Mouse (Mus musculus): ENCODE results near the gene Atp5d. TPM values are rescaled to one million over a fixed set of nuclear protein-coding genes. Genes with fewer than 3 reads are reported as not detected.

Atp5d gene
- polyA plus RNA-seq, 1 experiment from 2014 or later: 498 TPM

GRCm38 (mm10) chr10:80153713-80154112, 15.3 kb downstream of the Atp5d start:
- Histone ChIP-seq H3K4me3 (peak overlapping the region; percentile 95), H3K4me1 (peaks cover 79% of the 10 kb centered on the region), H3K27ac (peak overlapping the region; percentile 99), H3K27me3 (ENCODE audit: poor library complexity, severe bottlenecking) (no peaks in the 10 kb centered on the region), H3K36me3 (replicated peaks) (peaks cover 91% of the 10 kb centered on the region), H3K9me3 (no peaks in the 10 kb centered on the region)
- no peak for DNase-seq (ENCODE audit: extremely low spot score, low spot score)
- WGBS: 89% methylated on average over 19 of the region's 19 CpGs

GRCm38 (mm10) chr10:80154384-80154783, 16.0 kb downstream of the Atp5d start:
- WGBS: 89% methylated on average over 7 of the region's 7 CpGs
- no peaks in the 10 kb centered on the region for H3K27me3 ChIP-seq (ENCODE audit: poor library complexity, severe bottlenecking)
- H3K36me3 ChIP-seq (replicated peaks): peaks cover 92% of the 10 kb centered on the region
- peaks cover 86% of the 10 kb centered on the region for H3K4me1 ChIP-seq
- H3K27ac ChIP-seq: no peak overlapping the region
- DNase-seq (ENCODE audit: extremely low spot score, low spot score): no peak
- no peaks in the 10 kb centered on the region for H3K9me3 ChIP-seq
- H3K4me3 ChIP-seq: peak overlapping the region; percentile 95

GRCm38 (mm10) chr10:80155277-80155676, 16.8 kb downstream of the Atp5d start:
- peak overlapping the region; percentile 48 for H3K27ac ChIP-seq
- peaks cover 85% of the 10 kb centered on the region for H3K36me3 ChIP-seq (replicated peaks)
- 44% methylated on average over 1 of the region's 1 CpGs for WGBS

GRCm38 (mm10) chr10:80156002-80156751, 17.7 kb downstream of the Atp5d start:
- Histone ChIP-seq H3K4me3 (peak overlapping the region; percentile 21), H3K27ac (peak overlapping the region; percentile 22; the same call in 1 of the 2 replicates), H3K9me3 (no peaks in the 10 kb centered on the region), H3K36me3 (replicated peaks) (peaks cover 76% of the 10 kb centered on the region), H3K4me1 (peaks cover 100% of the 10 kb centered on the region), H3K27me3 (ENCODE audit: poor library complexity, severe bottlenecking) (no peaks in the 10 kb centered on the region)
- 91% methylated on average over 29 of the region's 29 CpGs for WGBS
- DNase-seq (ENCODE audit: extremely low spot score, low spot score): no peak

More at GRCm38 (mm10) chr10:80155277-80155676, 16.8 kb downstream of the Atp5d start:
- Histone ChIP-seq H3K4me1 (peaks cover 95% of the 10 kb centered on the region), H3K9me3 (no peaks in the 10 kb centered on the region), H3K27me3 (ENCODE audit: poor library complexity, severe bottlenecking) (no peaks in the 10 kb centered on the region), H3K4me3 (peak overlapping the region; percentile 21)
- DNase-seq (ENCODE audit: extremely low spot score, low spot score): no peak

- DNase-seq (ENCODE audit: extremely low spot score, low spot score): no peak
- Histone ChIP-seq H3K27ac (peak overlapping the region; percentile 51; the same call in 1 of the 2 replicates), H3K36me3 (replicated peaks) (peaks cover 70% of the 10 kb centered on the region), H3K27me3 (ENCODE audit: poor library complexity, severe bottlenecking) (no peaks in the 10 kb centered on the region), H3K4me3 (peak overlapping the region; percentile 21), H3K9me3 (no peaks in the 10 kb centered on the region), H3K4me1 (peaks cover 100% of the 10 kb centered on the region)
- 76% methylated on average over 7 of the region's 7 CpGs for WGBS
Measured at GRCm38 (mm10) chr10:80156752-80157053, 18.3 kb downstream of the Atp5d start.

- H3K27me3 ChIP-seq (ENCODE audit: poor library complexity, severe bottlenecking): no peaks in the 10 kb centered on the region
- peaks cover 64% of the 10 kb centered on the region for H3K36me3 ChIP-seq (replicated peaks)
- WGBS: 74% methylated on average over 15 of the region's 15 CpGs
- H3K27ac ChIP-seq: peak overlapping the region; percentile 51
- H3K9me3 ChIP-seq: no peaks in the 10 kb centered on the region
- peaks cover 100% of the 10 kb centered on the region for H3K4me1 ChIP-seq
- H3K4me3 ChIP-seq: peak overlapping the region; percentile 21
- DNase-seq (ENCODE audit: extremely low spot score, low spot score): no peak
Measured at GRCm38 (mm10) chr10:80157141-80157929, 18.9 kb downstream of the Atp5d start.

- Histone ChIP-seq H3K4me3 (peak overlapping the region; percentile 55), H3K27ac (peak overlapping the region; percentile 90), H3K9me3 (no peaks in the 10 kb centered on the region), H3K4me1 (peaks cover 99% of the 10 kb centered on the region), H3K36me3 (replicated peaks) (peaks cover 53% of the 10 kb centered on the region), H3K27me3 (ENCODE audit: poor library complexity, severe bottlenecking) (peaks cover 6% of the 10 kb centered on the region)
- WGBS: 17% methylated on average over 18 of the region's 18 CpGs
- peak; percentile 66 for DNase-seq (ENCODE audit: extremely low spot score, low spot score)
Measured at GRCm38 (mm10) chr10:80158307-80158986, 20.0 kb downstream of the Atp5d start.

GRCm38 (mm10) chr10:80159021-80159560, 20.7 kb downstream of the Atp5d start:
- DNase-seq (ENCODE audit: extremely low spot score, low spot score): no peak
- peak overlapping the region; percentile 90 for H3K27ac ChIP-seq
- H3K4me3 ChIP-seq: peak overlapping the region; percentile 55
- peaks cover 47% of the 10 kb centered on the region for H3K36me3 ChIP-seq (replicated peaks)
- peaks cover 98% of the 10 kb centered on the region for H3K4me1 ChIP-seq
- WGBS: 9% methylated on average over 12 of the region's 12 CpGs
- H3K9me3 ChIP-seq: no peaks in the 10 kb centered on the region
- peaks cover 11% of the 10 kb centered on the region for H3K27me3 ChIP-seq (ENCODE audit: poor library complexity, severe bottlenecking)

- Histone ChIP-seq H3K36me3 (replicated peaks) (peaks cover 39% of the 10 kb centered on the region), H3K4me1 (peaks cover 98% of the 10 kb centered on the region), H3K27ac (peak overlapping the region; percentile 90), H3K9me3 (no peaks in the 10 kb centered on the region), H3K27me3 (ENCODE audit: poor library complexity, severe bottlenecking) (peaks cover 14% of the 10 kb centered on the region), H3K4me3 (peak overlapping the region; percentile 55)
- under 1% methylated on average over 55 of the region's 55 CpGs for WGBS
- peak; percentile 96 for DNase-seq (ENCODE audit: extremely low spot score, low spot score)
Measured at GRCm38 (mm10) chr10:80159561-80160454, 21.4 kb downstream of the Atp5d start.

- WGBS: 1% methylated on average over 33 of the region's 33 CpGs
- H3K27me3 ChIP-seq (ENCODE audit: poor library complexity, severe bottlenecking): peaks cover 14% of the 10 kb centered on the region
Measured at GRCm38 (mm10) chr10:80160455-80161371, 22.3 kb downstream of the Atp5d start.

More at GRCm38 (mm10) chr10:80160455-80161371, 22.3 kb downstream of the Atp5d start:
- Histone ChIP-seq H3K4me3 (peak overlapping the region; percentile 55), H3K9me3 (no peaks in the 10 kb centered on the region), H3K4me1 (peaks cover 98% of the 10 kb centered on the region), H3K27ac (peak overlapping the region; percentile 90), H3K36me3 (replicated peaks) (peaks cover 30% of the 10 kb centered on the region)
- DNase-seq (ENCODE audit: extremely low spot score, low spot score): peak; percentile 65

Measured in forebrain, embryonic 10.5 days (tissue).